Mouse (Mus musculus) bone marrow, adult 2 months (tissue): ENCODE measurements around the gene Hoxc10.

Source experiments
- CTCF ChIP-seq: fragments of 200-500 bp; IDR thresholded peaks from 2 replicates; pipeline ENCODE4 v1.5.1; 2011; ENCODE audit warnings: low read length, control low read depth; ENCODE audit not compliant: control insufficient read depth, insufficient read depth
- POLR2A ChIP-seq: fragments of 200-500 bp; IDR thresholded peaks from 2 replicates; pipeline ENCODE4 v1.6.1; 2011; ENCODE audit warnings: low read depth, mild to moderate bottlenecking, control low read depth, low read length, borderline replicate concordance; ENCODE audit not compliant: control insufficient read depth

DNA sequence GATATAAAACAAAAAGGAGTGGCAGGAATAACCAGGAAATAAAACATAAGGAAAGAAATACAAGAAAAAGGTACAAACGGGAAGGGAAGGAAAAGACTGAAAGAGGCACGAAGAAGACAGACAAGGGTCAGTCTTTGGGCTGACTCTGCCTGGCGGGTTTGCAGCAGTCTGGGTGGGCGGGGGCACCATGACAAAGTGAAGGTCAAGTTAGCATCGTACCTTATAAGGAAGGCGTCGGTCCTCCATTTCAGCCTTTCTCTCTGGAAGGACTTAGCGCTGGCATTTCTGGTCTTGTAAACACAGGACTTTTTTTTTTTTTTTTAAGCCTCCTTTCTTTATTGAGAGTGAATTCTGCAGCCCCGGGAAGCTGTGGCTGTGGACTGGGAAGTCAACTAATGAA is 19.3 kb upstream of the Hoxc10 start:
- TF ChIP-seq CTCF (no peak), POLR2A (no peak)
